Mouse (Mus musculus): ENCODE results near the gene Apol7b.
"Not testable (repeated sequence)": the region's sequence is repeated elsewhere in the genome, so short reads cannot be mapped to it uniquely, and the experiment has no call there.

The Apol7b gene

GRCm38 (mm10) chr15:77447392-77447791 lies at the start of gene Apol7b:
Gene Apol7b, minus strand, starts transcription at chr15:77447492.
- not testable (repeated sequence) for DNase-seq (ENCODE audit: low read depth, low spot score)

DNA sequence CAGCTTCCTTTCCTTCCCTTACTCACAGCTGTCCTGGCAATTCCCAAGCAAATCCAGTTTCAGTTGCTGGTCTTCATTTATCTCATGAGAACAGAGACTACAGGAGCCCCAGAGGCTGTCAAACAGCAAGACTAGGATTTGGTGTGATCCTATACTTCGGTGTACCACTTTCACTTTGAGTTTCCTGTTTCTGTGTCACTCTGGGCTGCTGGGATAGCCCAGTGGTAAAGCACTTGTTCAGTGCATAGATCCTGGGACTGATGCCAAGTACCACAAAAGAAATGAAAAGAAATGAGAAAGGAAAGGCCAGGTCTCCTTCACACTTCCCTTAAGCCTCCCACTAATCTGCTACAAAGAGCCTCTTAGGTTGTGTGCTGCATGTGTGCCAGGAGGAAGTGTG lies 47.4 kb upstream of the Apol7b start:
- not testable (repeated sequence) for DNase-seq (ENCODE audit: low read depth, low spot score)

DNA sequence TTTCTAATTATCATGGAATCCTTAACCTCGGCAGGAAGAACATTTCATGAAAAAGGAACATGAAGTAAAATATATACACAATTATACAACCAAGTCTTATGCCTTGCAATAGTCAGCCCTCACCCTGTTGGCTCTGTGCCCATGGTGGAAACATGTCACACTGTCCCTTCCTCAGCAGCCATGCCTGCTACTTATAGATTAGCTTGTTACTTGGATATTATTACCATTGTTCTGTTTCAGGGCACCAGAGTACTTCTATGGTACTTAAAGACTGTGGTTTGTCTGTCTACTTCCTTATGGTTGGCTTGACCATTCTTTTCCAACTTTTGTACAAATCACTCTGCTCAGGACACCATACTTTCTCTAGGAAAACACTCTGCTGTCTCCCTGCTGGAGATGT lies 45.9 kb upstream of the Apol7b start:
- not testable (repeated sequence) for DNase-seq (ENCODE audit: low read depth, low spot score)

- no peak for DNase-seq (ENCODE audit: low read depth, low spot score)
These were observed 35.0 kb upstream of the Apol7b start for GRCm38 (mm10) chr15:77482140-77482794.

DNA sequence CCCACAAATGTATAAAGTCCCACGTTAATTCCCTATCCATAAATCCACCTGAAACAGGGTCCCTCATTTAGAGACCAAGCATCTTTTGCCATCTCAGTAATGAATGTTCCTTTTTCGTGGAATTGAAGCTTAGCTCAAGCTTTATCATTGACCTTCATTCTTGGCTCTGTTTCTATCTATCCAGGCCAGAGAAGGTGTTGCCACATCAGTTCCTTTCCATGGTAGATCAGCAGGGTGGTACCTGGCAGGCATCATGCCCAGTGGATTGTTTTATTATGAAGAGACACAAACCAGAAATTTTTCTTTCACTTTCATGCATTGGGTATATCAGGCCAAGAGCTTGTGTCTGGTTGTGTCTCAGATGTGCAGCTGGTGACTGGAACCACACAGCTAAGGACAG lies 29.4 kb upstream of the Apol7b start, which contains the start of gene Apol10a:
Gene Apol10a (plus strand): TSS at position 355 of the 400 bp plus-strand sequence.
- DNase-seq (ENCODE audit: low read depth, low spot score) = not testable (repeated sequence)

GRCm38 (mm10) chr15:77474699-77475390 lies 27.6 kb upstream of the Apol7b start:
- DNase-seq (ENCODE audit: low read depth, low spot score) = not testable (repeated sequence)

- DNase-seq (ENCODE audit: low read depth, low spot score) = peak; percentile 67
These were observed 2.6 kb upstream of the Apol7b start for GRCm38 (mm10) chr15:77449927-77450326.

DNA sequence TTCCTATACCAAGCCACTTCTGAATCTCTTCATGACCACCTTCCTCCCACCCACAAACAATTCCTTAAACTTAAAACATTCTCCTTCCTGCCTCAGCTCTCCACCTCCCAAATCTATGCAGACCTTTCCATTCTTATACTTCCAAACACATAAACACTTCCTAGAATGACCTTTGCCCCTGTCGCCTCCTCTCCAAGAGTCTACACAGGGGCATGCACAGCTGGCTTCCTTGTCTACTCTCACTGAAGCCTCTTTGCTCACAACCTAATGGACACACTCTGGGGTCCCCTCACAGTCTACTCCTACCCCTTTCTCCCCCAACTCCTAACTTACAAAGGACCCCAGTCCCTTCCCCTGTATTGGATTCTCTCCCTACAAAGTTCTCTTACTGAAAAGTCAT lies 1.6 kb downstream of the Apol7b start:
- DNase-seq (ENCODE audit: low read depth, low spot score) = not testable (repeated sequence)

DNA sequence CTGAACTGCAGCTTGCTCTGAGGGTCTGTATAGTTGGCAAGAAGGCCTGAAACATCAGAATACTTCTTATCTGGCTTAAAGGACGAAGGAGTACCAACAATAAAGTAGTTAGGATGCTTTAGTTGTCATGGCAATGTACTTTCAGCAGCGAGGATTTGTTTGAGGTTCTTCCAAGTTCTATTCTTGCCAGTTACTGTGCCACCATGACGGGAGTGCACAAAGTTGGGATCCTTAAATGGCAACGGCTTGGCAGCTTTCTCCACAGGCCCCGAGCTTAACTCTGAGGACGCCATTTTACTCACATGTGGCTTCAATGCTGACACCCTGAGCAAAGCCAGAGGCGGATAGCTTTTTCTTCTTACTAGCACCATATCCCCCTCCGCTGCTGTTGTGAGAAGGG lies 2.5 kb downstream of the Apol7b start:
- DNase-seq (ENCODE audit: low read depth, low spot score) = not testable (repeated sequence)

DNA sequence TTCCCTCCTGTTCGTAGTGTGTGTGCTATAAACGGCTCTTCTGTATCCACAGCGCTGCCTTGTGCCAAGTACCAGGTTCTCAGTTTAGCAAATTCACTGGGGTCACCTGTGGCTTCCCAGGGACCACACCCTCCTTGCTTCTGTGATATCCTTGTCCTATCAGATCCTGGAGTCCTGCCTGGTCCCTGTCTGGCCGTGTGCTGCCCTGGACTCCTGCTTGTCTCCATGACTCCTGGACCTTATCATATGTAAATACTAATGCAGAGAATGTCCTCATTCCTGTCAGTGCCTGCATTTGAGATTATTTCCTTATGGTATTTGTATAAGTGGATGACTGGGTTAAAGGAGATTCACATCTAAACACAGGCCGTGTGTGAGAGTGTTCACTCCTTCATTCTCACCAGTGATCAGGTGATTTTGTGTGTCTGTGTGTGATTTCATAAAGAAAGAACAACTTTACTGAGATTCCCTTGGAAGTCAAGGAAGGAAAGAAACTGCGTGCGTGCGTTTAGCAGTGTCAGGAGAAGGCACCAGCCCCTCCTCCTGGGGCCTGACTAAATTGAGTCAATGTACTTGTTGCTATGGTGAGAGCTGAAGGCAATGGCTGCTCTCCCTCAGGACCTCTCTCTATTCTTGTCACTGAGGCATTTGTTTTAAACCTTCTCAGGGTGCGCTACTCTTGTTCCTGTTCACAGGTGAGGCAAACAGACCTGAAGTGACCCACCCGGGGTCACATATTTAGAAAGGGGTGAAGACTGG lies 18.4 kb downstream of the Apol7b start:
- not testable (repeated sequence) for DNase-seq (ENCODE audit: low read depth, low spot score)

DNA sequence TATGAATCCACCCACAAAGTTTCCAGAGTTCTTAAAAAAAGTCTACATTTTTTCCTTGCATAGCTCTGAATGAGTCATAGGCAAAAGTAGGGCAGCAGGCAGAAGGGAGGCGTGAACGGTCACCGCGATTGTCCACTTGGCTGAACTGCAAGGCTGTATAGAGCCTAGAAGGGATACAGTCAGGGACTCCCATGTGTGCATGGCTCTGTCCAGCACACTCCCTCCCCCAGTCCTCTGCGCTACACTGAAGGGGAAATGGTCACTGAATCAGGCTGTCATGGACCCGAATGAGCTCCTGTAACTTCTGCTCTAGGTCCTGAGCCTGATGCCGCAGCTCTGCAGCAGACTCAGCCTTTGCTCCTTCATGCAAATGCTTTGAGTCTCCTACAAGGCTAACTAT lies 24.4 kb downstream of the Apol7b start:
- not testable (repeated sequence) for DNase-seq (ENCODE audit: low read depth, low spot score)

- not testable (repeated sequence) for DNase-seq (ENCODE audit: low read depth, low spot score)
These were observed 27.6 kb downstream of the Apol7b start for GRCm38 (mm10) chr15:77419657-77420056.

DNA sequence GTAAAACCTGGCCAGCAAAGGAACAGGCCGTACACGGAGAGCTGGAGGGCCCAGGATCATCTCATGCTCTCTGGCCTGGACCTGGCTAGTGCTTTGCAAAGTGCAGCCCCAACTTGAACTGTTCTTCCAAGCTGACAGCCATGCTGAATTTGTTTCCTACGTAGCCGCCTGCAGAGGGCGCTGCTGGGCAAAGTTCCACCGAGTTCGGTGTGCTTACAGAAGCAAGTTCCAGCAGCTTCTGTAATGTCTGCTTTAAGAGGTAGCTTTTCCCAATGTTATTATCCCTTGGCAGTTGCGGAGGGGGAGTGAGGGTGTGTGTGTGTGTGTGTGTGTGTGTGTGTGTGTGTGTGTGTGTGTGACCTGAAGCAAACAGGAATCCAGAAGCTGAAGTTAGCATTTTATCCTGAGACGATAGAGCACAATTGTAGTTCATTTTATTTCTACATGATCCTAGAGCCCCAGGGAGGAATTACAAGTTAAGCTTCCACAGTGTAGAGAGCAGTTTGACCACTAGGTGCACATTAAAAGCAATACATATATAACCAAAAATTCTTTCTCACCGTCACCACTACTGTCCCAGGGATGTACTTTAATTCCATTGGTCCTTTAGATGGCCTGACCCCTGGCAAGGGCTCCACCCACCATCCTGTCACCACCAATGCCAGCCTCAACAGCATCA lies 30.5 kb downstream of the Apol7b start:
- DNase-seq (ENCODE audit: low read depth, low spot score) = not testable (repeated sequence)

DNA sequence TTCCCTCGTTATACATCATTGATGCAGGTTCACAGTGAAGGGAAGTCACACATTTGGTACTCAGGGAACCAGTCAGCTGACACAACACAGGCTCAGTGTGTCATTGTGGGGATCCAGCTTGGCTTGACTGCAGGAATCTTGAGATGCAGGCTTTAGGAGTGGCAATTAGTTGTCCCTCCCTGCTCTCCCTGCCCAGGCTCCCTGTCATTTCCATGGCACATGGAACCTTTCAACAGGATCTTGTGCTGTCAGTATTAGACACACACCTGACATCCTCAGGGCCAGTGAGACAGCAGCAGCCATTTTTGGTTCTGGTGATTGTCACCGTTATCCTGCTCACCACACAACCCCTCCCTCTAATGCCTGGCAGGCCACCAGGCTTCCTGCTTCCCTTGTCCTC lies 31.6 kb downstream of the Apol7b start:
- not testable (repeated sequence) for DNase-seq (ENCODE audit: low read depth, low spot score)

GRCm38 (mm10) chr15:77412695-77413094 lies 34.6 kb downstream of the Apol7b start:
- DNase-seq (ENCODE audit: low read depth, low spot score) = not testable (repeated sequence)

DNA sequence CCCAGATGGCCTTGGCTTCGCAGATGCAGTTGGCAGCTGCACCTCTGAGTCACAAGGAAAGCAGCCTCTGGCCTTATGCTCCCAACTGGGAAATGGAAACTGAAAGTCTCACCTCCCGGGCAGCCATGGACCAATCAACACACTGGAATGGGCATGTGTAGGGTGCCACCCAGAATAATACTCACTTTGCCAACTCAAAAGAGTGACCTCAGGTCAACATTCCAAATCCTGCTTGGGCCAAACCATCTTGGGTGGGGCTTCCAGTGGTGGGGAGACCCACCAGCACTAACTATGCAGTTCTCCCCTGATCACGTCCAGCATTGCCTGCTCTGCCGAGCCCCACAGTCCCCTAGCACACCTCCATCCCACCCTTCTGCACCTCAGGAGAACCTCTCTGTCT lies 36.3 kb downstream of the Apol7b start, which contains the start of gene Apol9a:
Gene Apol9a (minus strand): TSS at position 101 of the 400 bp plus-strand sequence.
- DNase-seq (ENCODE audit: low read depth, low spot score) = not testable (repeated sequence)

GRCm38 (mm10) chr15:77406370-77406769 lies 40.9 kb downstream of the Apol7b start:
- DNase-seq (ENCODE audit: low read depth, low spot score) = not testable (repeated sequence)

GRCm38 (mm10) chr15:77399027-77399426 lies 48.3 kb downstream of the Apol7b start, which contains the start of gene Apol7a:
Gene Apol7a, minus strand, starts transcription at chr15:77399110.
- peak; percentile 73 for DNase-seq (ENCODE audit: low read depth, low spot score)

GRCm38 (mm10) chr15:77397450-77398132 lies 49.7 kb downstream of the Apol7b start:
- not testable (repeated sequence) for DNase-seq (ENCODE audit: low read depth, low spot score)

GRCm38 (mm10) chr15:77393832-77394231 lies 53.5 kb downstream of the Apol7b start:
- not testable (repeated sequence) for DNase-seq (ENCODE audit: low read depth, low spot score)

GRCm38 (mm10) chr15:77387462-77387861 lies 59.8 kb downstream of the Apol7b start:
- DNase-seq (ENCODE audit: low read depth, low spot score) = no peak
